ENCODE assay signal across 12 mouse cellular contexts in genomic region chr6:140897111-140897510, GRCm38 (mm10).
DNase-seq lines count a peak whose midpoint lies in the region; ATAC-seq lines count a peak whose summit lies in the region.
"Had no signal": no experiment of that assay in that cellular context is flagged by ENCODE, and none has a peak within 500 bp of the region (broad histone marks: within the 10 kb centered on the region; RNA-seq: fewer than 3 reads in every experiment).

No protein-coding gene starts in this region.

- DNase-seq in cerebellum, adult 9-10 months = peak; percentile 5
- DNase-seq in cerebellum, adult 9-11 months = no peak
- DNase-seq in kidney, postnatal 14 days = no peak
- peak; percentile 57 for DNase-seq in ZHBTc4 (ENCODE audit: low read depth, low spot score)
- DNase-seq in lung, postnatal 14 days = peak; percentile 13
- no peak for DNase-seq in spleen, adult 18-20 months
- no peak for DNase-seq in adrenal gland, adult 18-20 months (ENCODE audit: low spot score in 2 of 2)
- DNase-seq: adrenal gland, adult 2 months; heart, postnatal 14 days; kidney, adult 18-20 months had no signal

- H3K4me2 ChIP-seq in kidney, embryonic 15.5 days = 0 out of 2 replicates have a peak overlapping the region, but pooled peaks have one; percentile 14
- H3K4me2 ChIP-seq: liver, embryonic 15.5 days had no signal

- no peaks in the 10 kb centered on the region for H3K36me3 ChIP-seq in kidney, embryonic 15.5 days
- H3K36me3 ChIP-seq: liver, embryonic 15.5 days had no signal

- no peak overlapping the region for H3K4me3 ChIP-seq in kidney, embryonic 15.5 days (replicated peaks)
- H3K4me3 ChIP-seq: liver, embryonic 15.5 days had no signal

- no peaks in the 10 kb centered on the region for H3K9me3 ChIP-seq in kidney, embryonic 15.5 days (replicated peaks)
- H3K9me3 ChIP-seq: liver, embryonic 15.5 days had no signal

- peaks cover 8% of the 10 kb centered on the region for H3K4me1 ChIP-seq in kidney, embryonic 15.5 days
- H3K4me1 ChIP-seq: liver, embryonic 15.5 days had no signal

- H3K9ac ChIP-seq in kidney, embryonic 15.5 days = no peak overlapping the region
- H3K9ac ChIP-seq: liver, embryonic 15.5 days had no signal

- H3K27me3 ChIP-seq in kidney, embryonic 15.5 days = no peaks in the 10 kb centered on the region
- H3K27me3 ChIP-seq: liver, embryonic 15.5 days had no signal

- H3K27ac ChIP-seq in kidney, embryonic 15.5 days = 0 out of 2 replicates have a peak overlapping the region, but pooled peaks have one; percentile 6
- H3K27ac ChIP-seq: liver, embryonic 15.5 days had no signal

- 33% methylated on average over 8 of the region's 8 CpGs for WGBS in kidney, embryonic 15.5 days

- no peak for ATAC-seq in kidney, embryonic 15.5 days (replicated peaks; ENCODE audit: low FRiP score)

Comparison
In these comparisons a context has a peak if more than half of its experiments do, and no peak if none do; other contexts are left out.
1. DNase-seq: peak in cerebellum, adult 9-10 months (single experiment), ZHBTc4 (single experiment) and lung, postnatal 14 days (single experiment); none in cerebellum, adult 9-11 months (single experiment), kidney, postnatal 14 days (single experiment), spleen, adult 18-20 months (0 of 2) and adrenal gland, adult 18-20 months (0 of 2).